Mouse (Mus musculus): ENCODE measurements around the gene Nap1l5.

The Nap1l5 gene

GRCm38 (mm10) chr6:58906852-58907261 lies at the start of gene Nap1l5:
Gene Nap1l5, minus strand, starts transcription at chr6:58907076.
- no peak for DNase-seq

GRCm38 (mm10) chr6:58951128-58951992 lies 44.5 kb upstream of the Nap1l5 start:
- no peak for DNase-seq

GRCm38 (mm10) chr6:58950410-58950809 lies 43.5 kb upstream of the Nap1l5 start:
- DNase-seq, result no peak

GRCm38 (mm10) chr6:58946840-58947239 lies 40.0 kb upstream of the Nap1l5 start:
- DNase-seq, result no peak

GRCm38 (mm10) chr6:58946246-58946645 lies 39.4 kb upstream of the Nap1l5 start:
- no peak for DNase-seq

- DNase-seq, result no peak
Measured at GRCm38 (mm10) chr6:58943958-58944357, 37.1 kb upstream of the Nap1l5 start.

- no peak for DNase-seq
Measured at GRCm38 (mm10) chr6:58942276-58942675, 35.4 kb upstream of the Nap1l5 start.

GRCm38 (mm10) chr6:58937726-58938125 lies 30.9 kb upstream of the Nap1l5 start:
- no peak for DNase-seq

GRCm38 (mm10) chr6:58934144-58934543 lies 27.3 kb upstream of the Nap1l5 start:
- DNase-seq, result no peak

- DNase-seq, result no peak
Measured at GRCm38 (mm10) chr6:58933189-58933913, 26.5 kb upstream of the Nap1l5 start.

- DNase-seq, result no peak
Measured at GRCm38 (mm10) chr6:58932515-58933188, 25.8 kb upstream of the Nap1l5 start.

- DNase-seq, result no peak
Measured at GRCm38 (mm10) chr6:58931149-58931548, 24.3 kb upstream of the Nap1l5 start.

GRCm38 (mm10) chr6:58929911-58930431 lies 23.1 kb upstream of the Nap1l5 start:
- DNase-seq, result no peak

GRCm38 (mm10) chr6:58927881-58928280 lies 21.0 kb upstream of the Nap1l5 start:
- no peak for DNase-seq

GRCm38 (mm10) chr6:58922511-58922910 lies 15.6 kb upstream of the Nap1l5 start:
- DNase-seq, result no peak

- DNase-seq, result no peak
Measured at GRCm38 (mm10) chr6:58921623-58922022, 14.7 kb upstream of the Nap1l5 start.

GRCm38 (mm10) chr6:58920735-58921134 lies 13.9 kb upstream of the Nap1l5 start:
- DNase-seq, result no peak

- DNase-seq, result no peak
Measured at GRCm38 (mm10) chr6:58916498-58916897, 9.6 kb upstream of the Nap1l5 start.

- no peak for DNase-seq
Measured at GRCm38 (mm10) chr6:58913971-58914370, 7.1 kb upstream of the Nap1l5 start.

GRCm38 (mm10) chr6:58913551-58913950 lies 6.7 kb upstream of the Nap1l5 start:
- DNase-seq, result no peak

- no peak for DNase-seq
Measured at GRCm38 (mm10) chr6:58912842-58913241, 6.0 kb upstream of the Nap1l5 start.

- no peak for DNase-seq
Measured at GRCm38 (mm10) chr6:58907791-58908190, 915 bp upstream of the Nap1l5 start.

GRCm38 (mm10) chr6:58907336-58907735 lies 460 bp upstream of the Nap1l5 start:
- no peak for DNase-seq

All from B cell, adult 2 months (primary cell).